Mouse (Mus musculus): Measurements from ENCODE around the gene Cyp2u1. TPM values are rescaled to one million over a fixed set of nuclear protein-coding genes. Genes with fewer than 3 reads are reported as not detected.
"Not testable (repeated sequence)": the region's sequence is repeated elsewhere in the genome, so short reads cannot be mapped to it uniquely, and the experiment has no call there.

Gene Cyp2u1
- total RNA-seq (2015; ENCODE audit: low replicate concordance) = 0.21 TPM in 1 of 2 replicates, not detected in the other
- not detected in 2 replicates for total RNA-seq (2017; ENCODE audit: low replicate concordance)

DNA sequence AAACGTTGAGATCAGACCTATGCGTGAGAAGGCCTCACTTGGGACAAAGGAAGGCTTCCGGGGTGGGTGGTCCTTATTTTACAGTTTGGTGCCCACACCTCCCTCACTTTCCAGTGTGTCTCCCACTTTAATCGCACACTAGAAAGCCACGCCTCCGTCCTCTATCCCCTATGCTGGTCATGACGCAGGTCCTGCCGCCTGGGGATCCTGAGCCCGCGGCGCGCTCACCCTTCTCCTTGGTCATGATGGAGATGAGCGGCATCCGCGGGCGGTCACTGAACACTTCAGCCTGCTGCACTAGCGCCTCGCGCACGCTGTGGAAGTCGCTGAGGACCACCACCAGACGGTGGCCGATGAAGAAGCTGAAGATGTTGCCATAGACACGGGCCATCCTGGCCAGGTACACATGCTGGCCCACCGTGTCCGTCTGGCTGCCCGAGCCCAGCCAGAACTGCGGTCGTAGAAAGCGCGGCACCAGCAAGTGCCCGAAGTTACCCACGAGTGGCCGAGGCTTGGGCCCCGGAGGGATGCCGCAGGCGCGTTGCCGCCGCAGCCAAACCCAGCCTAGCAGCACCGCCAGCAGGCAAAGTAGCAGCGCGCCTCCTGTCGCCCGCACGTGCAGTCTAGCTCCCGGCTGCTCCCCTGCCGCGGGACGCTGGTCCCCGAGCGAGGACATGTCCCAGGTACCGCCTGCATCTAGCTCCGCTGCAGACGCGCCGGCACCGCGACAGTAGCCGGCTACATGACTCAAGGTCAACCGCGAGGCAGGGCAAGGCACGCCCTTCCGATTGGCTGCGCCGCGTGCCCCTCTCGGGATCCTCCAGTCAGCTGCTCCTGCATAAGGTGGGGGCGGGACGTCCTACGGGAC is at the start of gene Cyp2u1:
Gene Cyp2u1, minus strand, starts transcription at position 776 of the 868 bp plus-strand sequence.
- ATAC-seq (replicated peaks; ENCODE audit: low FRiP score, poor library complexity, severe bottlenecking) = no peak

DNA sequence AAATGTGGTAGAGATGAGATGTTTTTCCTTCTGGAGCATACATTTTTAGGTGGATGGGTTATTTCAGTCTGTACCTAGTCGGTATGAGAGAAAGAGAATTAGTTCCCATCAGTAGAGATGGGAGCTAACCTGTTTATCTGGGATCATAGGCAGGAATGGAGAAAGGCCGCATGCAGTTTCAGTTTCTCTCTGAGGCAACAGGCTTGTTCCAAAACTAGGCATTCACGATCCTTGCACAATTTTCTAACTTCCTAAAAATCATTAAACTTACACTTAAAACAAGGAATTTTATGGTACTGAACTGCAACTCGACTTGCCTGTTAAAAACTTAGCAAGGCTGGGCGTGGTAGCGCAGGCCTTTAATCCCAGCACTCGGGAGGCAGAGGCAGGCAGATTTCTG is 47.5 kb upstream of the Cyp2u1 start:
- no peak for ATAC-seq (replicated peaks; ENCODE audit: low FRiP score, poor library complexity, severe bottlenecking)

DNA sequence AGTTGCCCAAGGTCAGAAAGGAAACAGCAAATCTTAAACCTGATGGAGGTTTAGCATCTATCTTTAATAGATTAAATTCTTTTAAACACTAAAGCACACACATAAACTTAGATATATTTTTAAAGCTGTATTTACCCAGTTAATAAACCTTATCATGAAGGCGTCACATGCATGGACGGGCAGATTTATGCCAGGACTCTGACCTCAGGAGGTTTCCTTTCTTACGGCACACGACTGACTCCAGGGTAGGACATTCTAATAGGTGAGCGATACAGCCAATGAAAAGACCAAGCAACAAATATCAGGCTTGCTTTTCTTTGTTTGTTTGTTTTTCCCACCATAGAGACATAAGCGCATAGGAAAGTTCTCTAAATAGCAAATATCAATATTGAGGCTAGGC is 46.0 kb upstream of the Cyp2u1 start:
- ATAC-seq (replicated peaks; ENCODE audit: low FRiP score, poor library complexity, severe bottlenecking) = no peak

DNA sequence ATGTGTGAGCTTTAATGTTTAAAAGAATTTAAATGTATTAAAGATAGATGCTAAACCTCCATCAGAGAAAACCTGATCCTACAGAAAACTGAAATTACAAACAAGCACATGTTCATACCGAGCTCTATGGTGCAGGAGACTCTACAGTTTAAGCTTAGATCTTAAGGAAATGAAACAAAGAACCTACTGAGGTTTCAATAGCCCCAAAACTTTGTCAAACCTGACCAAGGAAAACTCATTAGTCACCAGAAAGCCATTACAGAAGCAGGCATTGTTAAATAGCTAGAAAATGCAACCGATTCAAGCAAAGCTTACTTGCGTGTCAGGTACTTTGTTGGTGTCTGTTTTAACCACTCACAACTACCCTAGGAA is 45.5 kb upstream of the Cyp2u1 start:
- ATAC-seq (replicated peaks; ENCODE audit: low FRiP score, poor library complexity, severe bottlenecking) = no peak

- ATAC-seq (replicated peaks; ENCODE audit: low FRiP score, poor library complexity, severe bottlenecking) = no peak
Measured at GRCm38 (mm10) chr3:131347831-131348578, 45.0 kb upstream of the Cyp2u1 start.

- ATAC-seq (replicated peaks; ENCODE audit: low FRiP score, poor library complexity, severe bottlenecking) = no peak
Measured at GRCm38 (mm10) chr3:131345903-131346302, 42.9 kb upstream of the Cyp2u1 start.

DNA sequence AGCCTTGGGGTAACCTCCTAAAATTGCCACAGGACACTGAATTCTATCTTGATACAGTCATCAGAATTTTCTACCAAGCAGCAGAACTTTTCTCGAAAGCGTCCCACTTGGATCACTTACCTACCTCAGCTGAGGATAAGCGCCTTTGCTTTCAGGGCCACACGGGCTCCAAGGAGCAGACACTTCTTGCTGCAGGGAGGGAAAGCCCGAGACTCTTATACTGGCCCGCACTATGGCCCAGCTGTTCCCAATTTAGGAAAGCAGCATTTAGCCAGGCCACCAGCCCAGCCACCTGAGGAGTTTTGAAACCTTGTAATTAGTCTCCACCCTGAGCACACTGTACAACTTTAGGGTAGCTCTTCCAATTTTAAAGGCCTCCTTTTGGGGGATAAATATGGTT is 40.3 kb upstream of the Cyp2u1 start:
- ATAC-seq (replicated peaks; ENCODE audit: low FRiP score, poor library complexity, severe bottlenecking) = no peak

GRCm38 (mm10) chr3:131340885-131341284 is 37.9 kb upstream of the Cyp2u1 start:
- ATAC-seq (replicated peaks; ENCODE audit: low FRiP score, poor library complexity, severe bottlenecking) = no peak

DNA sequence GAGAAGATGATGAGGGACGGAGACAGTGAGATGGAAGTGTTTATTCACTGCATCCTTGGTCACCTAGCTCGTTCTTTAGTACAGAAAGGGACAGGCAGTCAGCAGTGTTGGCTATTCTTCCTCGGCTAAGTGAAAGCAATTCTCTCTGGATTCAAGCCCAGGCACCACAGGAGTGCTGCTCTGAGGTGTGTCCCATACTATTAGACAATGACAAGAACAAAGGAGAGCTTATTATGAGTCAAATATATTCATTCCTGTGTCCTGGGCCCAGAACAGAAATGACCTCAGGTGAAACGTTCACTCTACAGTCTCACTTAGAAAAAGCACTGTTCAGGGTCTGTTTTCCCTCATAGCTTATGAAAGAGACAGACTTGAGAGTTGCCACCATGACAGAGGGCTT is 36.3 kb upstream of the Cyp2u1 start:
- no peak for ATAC-seq (replicated peaks; ENCODE audit: low FRiP score, poor library complexity, severe bottlenecking)

DNA sequence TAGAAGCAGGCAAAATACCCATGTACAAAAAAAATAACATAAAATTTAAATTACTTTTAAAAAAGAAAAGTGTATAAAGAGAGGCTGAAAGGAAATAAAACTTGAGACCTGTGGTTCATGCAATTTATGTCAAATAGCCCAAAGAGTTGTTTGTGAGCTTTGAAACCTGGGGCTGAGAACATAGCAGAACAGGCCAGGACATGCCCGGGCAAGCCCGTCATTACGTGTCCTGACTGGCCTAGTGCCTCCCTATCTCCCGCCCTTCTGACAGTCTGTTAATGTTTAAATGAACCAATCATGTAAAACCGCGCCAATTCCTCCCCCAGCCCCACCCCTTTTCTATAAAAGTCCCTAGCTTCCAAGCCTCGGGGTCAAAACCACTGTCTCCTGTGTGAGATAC is 34.7 kb upstream of the Cyp2u1 start:
- ATAC-seq (replicated peaks; ENCODE audit: low FRiP score, poor library complexity, severe bottlenecking) = not testable (repeated sequence)

DNA sequence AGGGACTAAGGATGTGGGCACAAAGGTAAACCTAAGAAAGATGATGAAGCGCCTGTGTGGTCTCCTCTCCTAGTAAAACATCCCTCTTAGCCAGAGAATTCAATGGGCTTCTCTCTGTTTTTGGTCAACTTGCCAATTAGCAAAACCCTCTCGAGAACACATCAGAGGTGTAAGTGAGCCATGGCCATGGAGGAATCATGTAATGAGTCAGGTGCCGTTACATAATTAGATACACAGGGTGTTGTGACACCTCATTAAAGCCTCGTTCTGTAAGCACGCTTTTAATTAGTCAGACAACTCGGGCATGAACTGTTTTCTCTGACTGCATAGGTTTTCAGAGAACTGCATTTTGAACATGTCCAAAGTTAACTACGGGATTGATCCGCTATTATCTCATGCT is 33.6 kb upstream of the Cyp2u1 start:
- no peak for ATAC-seq (replicated peaks; ENCODE audit: low FRiP score, poor library complexity, severe bottlenecking)

DNA sequence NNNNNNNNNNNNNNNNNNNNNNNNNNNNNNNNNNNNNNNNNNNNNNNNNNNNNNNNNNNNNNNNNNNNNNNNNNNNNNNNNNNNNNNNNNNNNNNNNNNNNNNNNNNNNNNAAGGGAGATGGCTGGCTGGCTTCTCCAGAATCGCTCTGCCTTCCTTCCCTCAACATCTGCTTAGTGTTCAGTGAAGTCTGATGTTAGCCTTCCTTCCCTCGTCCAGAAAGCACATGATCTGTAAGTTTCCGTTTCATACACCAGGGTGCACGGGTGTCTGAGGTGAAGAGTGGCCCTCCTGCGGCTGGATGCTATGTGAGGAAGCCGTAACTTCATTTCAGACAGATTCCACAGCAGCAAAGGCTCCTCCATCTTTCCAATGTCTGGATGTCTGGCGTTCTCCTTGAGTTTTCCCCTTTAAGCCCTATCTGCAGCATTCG is 32.1 kb upstream of the Cyp2u1 start:
- ATAC-seq (replicated peaks; ENCODE audit: low FRiP score, poor library complexity, severe bottlenecking) = no peak

GRCm38 (mm10) chr3:131327189-131327588 is 24.2 kb upstream of the Cyp2u1 start:
- no peak for ATAC-seq (replicated peaks; ENCODE audit: low FRiP score, poor library complexity, severe bottlenecking)

DNA sequence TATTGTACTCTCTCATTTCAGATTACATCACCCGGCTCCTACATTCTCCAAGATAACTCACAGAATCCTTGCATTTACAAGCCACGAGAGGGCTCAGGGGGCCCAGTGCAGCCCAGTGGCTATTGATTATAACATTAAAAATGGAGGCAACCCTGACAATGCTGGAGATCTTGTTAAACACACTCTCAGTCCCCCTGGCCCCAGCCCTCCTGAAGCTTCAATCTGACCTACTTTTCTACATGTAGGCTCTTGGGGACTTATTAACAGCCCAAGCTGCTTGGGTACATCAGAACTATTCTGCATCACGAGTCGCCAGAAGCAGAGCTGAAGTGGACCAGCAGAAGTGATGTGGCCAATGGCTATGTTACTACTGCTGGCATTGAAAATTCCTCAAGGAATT is 23.6 kb upstream of the Cyp2u1 start:
- ATAC-seq (replicated peaks; ENCODE audit: low FRiP score, poor library complexity, severe bottlenecking) = no peak

- no peak for ATAC-seq (replicated peaks; ENCODE audit: low FRiP score, poor library complexity, severe bottlenecking)
Measured at GRCm38 (mm10) chr3:131322081-131322815, 19.2 kb upstream of the Cyp2u1 start.

GRCm38 (mm10) chr3:131320184-131320583 is 17.2 kb upstream of the Cyp2u1 start:
- no peak for ATAC-seq (replicated peaks; ENCODE audit: low FRiP score, poor library complexity, severe bottlenecking)

GRCm38 (mm10) chr3:131318211-131318610 is 15.2 kb upstream of the Cyp2u1 start:
- no peak for ATAC-seq (replicated peaks; ENCODE audit: low FRiP score, poor library complexity, severe bottlenecking)

DNA sequence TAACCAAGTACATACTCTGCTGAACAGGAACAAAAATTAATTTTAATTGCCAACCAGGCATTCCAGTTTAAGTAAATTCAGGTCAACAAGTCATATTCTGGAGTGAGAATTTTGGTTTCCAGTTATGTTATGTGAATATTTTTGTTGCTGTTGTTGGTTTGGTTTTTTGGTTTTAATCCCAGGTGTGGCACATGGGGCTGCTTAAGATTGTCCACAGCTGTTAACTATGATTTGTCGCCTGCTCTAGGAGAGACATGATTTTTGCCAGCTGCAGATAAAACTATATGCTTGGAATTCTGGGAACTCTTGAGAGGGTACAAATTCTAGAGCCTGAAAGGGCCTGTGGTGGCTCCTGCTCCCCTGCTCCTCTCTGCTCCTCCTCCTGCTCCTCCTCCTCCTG is 14.1 kb upstream of the Cyp2u1 start:
- no peak for ATAC-seq (replicated peaks; ENCODE audit: low FRiP score, poor library complexity, severe bottlenecking)

DNA sequence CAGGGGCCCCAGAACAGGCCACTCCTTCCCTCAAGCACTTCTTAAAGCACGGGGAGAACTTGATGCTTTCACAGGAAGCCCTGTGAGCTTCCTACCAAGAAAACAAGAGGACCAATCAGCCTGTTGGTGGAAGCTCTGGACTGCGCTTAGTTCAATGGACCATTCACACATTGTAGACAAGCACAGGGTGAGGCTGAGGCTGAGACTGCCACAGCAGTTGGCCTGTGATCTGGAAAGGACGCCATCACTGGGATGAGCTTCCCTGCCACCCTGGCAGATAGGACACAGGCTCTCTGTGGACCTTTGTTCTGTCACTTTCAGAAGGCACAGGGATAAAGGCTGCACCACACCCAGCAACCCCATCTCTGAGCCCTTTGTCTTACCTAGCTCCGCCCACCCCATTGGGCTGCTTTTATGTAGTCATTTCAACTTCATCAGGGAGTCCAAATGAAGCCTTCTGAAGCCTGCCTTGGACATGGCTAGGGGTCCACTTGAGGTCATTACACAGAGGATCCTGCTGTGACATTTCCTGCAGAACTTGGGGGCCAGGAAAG is 13.0 kb upstream of the Cyp2u1 start:
- no peak for ATAC-seq (replicated peaks; ENCODE audit: low FRiP score, poor library complexity, severe bottlenecking)

GRCm38 (mm10) chr3:131312340-131312739 is 9.3 kb upstream of the Cyp2u1 start:
- ATAC-seq (replicated peaks; ENCODE audit: low FRiP score, poor library complexity, severe bottlenecking) = no peak

Data from erythroblast, adult 5-6 weeks (primary cell).